Mouse (Mus musculus) CH12.LX (cell line): ENCODE results near the gene Olfr854. TPM values are rescaled to one million over a fixed set of nuclear protein-coding genes. Genes with fewer than 3 reads are reported as not detected.

Experiments
- DNase-seq: peaks from one replicate; pipeline ENCODE4 v3.0.0-alpha.2; 2013; ENCODE audit errors: extremely low read depth
- H3K27ac ChIP-seq: 2 replicates; pipeline ENCODE4 v1.5.1; 2012; ENCODE audit warnings: low read depth, mild to moderate bottlenecking, control low read depth, moderate library complexity; ENCODE audit not compliant: insufficient read depth
- H3K27me3 ChIP-seq: replicated peaks from 2 replicates; pipeline ENCODE3; 2012; ENCODE audit warnings: inconsistent platforms
- H3K36me3 ChIP-seq, 2 experiments: replicated peaks in 1 of 2; 2 replicates each; pipeline versions ENCODE3 to v1.6.1; 2012; ENCODE audit warnings: inconsistent platforms in 1 of 2, low read length in 1 of 2, mild to moderate bottlenecking in 1 of 2, mixed read lengths in 1 of 2, moderate library complexity in 1 of 2; ENCODE audit not compliant: control insufficient read depth in 1 of 2, insufficient read depth in 1 of 2
- H3K4me1 ChIP-seq, 2 experiments: 2 replicates each; pipeline ENCODE4 v1.6.1; 2012; ENCODE audit warnings: inconsistent platforms in 1 of 2, moderate library complexity in 1 of 2; ENCODE audit not compliant: insufficient read depth in 2 of 2, control insufficient read depth in 1 of 2
- H3K4me2 ChIP-seq: 2 replicates; pipeline ENCODE4 v1.6.1; 2012; ENCODE audit warnings: low read depth, mild to moderate bottlenecking, control low read depth; ENCODE audit not compliant: poor library complexity, insufficient read depth, severe bottlenecking
- H3K4me3 ChIP-seq, 3 experiments: fragments of 150-350 bp in 1 of 3; sonication (generic) in 1 of 3; replicated peaks in 1 of 3; 2 replicates each; pipeline versions ENCODE3 to v1.5.1; 2011 to 2012; ENCODE audit warnings: low read depth in 2 of 3, low read length in 2 of 3, mild to moderate bottlenecking in 2 of 3, moderate library complexity in 2 of 3, control low read depth in 1 of 3, improper control_type of control experiment in 1 of 3, inconsistent platforms in 1 of 3, mixed read lengths in 1 of 3; ENCODE audit not compliant: poor library complexity in 1 of 3
- H3K79me2 ChIP-seq: replicated peaks from 2 replicates; pipeline ENCODE4 v1.6.1; 2012; ENCODE audit warnings: mild to moderate bottlenecking, moderate library complexity; ENCODE audit not compliant: control insufficient read depth, poor library complexity, insufficient read depth, severe bottlenecking; ENCODE audit errors: extremely low read depth
- H3K9ac ChIP-seq: 2 replicates; pipeline ENCODE4 v1.6.1; 2012; ENCODE audit warnings: low read depth, mild to moderate bottlenecking, control low read depth, moderate library complexity; ENCODE audit not compliant: insufficient read depth
- H3K9me3 ChIP-seq: replicated peaks from 2 replicates; pipeline ENCODE3; 2012; ENCODE audit warnings: low read length, inconsistent platforms, mixed read lengths
- BHLHE40 ChIP-seq: IDR thresholded peaks from 2 replicates; pipeline ENCODE4 v1.6.1; 2011; ENCODE audit warnings: mild to moderate bottlenecking, low read depth, low read length, improper control_type of control experiment
- CHD2 ChIP-seq: IDR thresholded peaks from 2 replicates; pipeline ENCODE4 v1.6.1; 2011; ENCODE audit warnings: low read length, improper control_type of control experiment
- E2F4 ChIP-seq: IDR thresholded peaks from 2 replicates; pipeline ENCODE4 v1.6.1; 2011; ENCODE audit warnings: low read depth, low read length, improper control_type of control experiment; ENCODE audit not compliant: insufficient replicate concordance
- ELF1 ChIP-seq: IDR thresholded peaks from 2 replicates; pipeline ENCODE4 v1.6.1; 2014; ENCODE audit warnings: low read depth, mild to moderate bottlenecking, inconsistent platforms, low read length, improper control_type of control experiment
- HCFC1 ChIP-seq: IDR thresholded peaks from 2 replicates; pipeline ENCODE4 v1.6.1; 2012; ENCODE audit warnings: low read depth, mild to moderate bottlenecking, inconsistent platforms, low read length, improper control_type of control experiment
- IRF4 ChIP-seq: IDR thresholded peaks from 2 replicates; pipeline ENCODE4 v1.6.1; 2014; ENCODE audit warnings: low read depth, mild to moderate bottlenecking, inconsistent platforms, low read length, improper control_type of control experiment
- KAT2A ChIP-seq: IDR thresholded peaks from 2 replicates; pipeline ENCODE4 v1.6.1; 2012; ENCODE audit warnings: low read length, improper control_type of control experiment, inconsistent platforms; ENCODE audit not compliant: insufficient replicate concordance
- MAFK ChIP-seq: IDR thresholded peaks from 2 replicates; pipeline ENCODE4 v1.6.1; 2011; ENCODE audit warnings: low read length, improper control_type of control experiment; ENCODE audit not compliant: insufficient replicate concordance
- MAX ChIP-seq: IDR thresholded peaks from 2 replicates; pipeline ENCODE4 v1.6.1; 2011; ENCODE audit warnings: low read length, improper control_type of control experiment
- MAZ ChIP-seq: IDR thresholded peaks from 2 replicates; pipeline ENCODE4 v1.6.1; 2012; ENCODE audit warnings: low read depth, mild to moderate bottlenecking, inconsistent platforms, low read length, improper control_type of control experiment, moderate library complexity
- MEF2A ChIP-seq: IDR thresholded peaks from 2 replicates; pipeline ENCODE4 v1.6.1; 2014; ENCODE audit warnings: low read depth, mild to moderate bottlenecking, inconsistent platforms, low read length, improper control_type of control experiment, borderline replicate concordance
- MYC ChIP-seq: IDR thresholded peaks from 2 replicates; pipeline ENCODE4 v1.6.1; 2011; ENCODE audit warnings: low read depth, mild to moderate bottlenecking, improper control_type of control experiment, low read length
- NELFE ChIP-seq: IDR thresholded peaks from 2 replicates; pipeline ENCODE4 v1.6.1; 2011; ENCODE audit warnings: low read depth, low read length, improper control_type of control experiment
- POLR2AphosphoS2 ChIP-seq: IDR thresholded peaks from 2 replicates; pipeline ENCODE4 v1.6.1; 2011; ENCODE audit warnings: low read depth, low read length, improper control_type of control experiment
- RAD21 ChIP-seq: IDR thresholded peaks from 2 replicates; pipeline ENCODE4 v1.6.1; 2011; ENCODE audit warnings: low read depth, mild to moderate bottlenecking, low read length, improper control_type of control experiment, moderate library complexity
- SIN3A ChIP-seq: IDR thresholded peaks from 2 replicates; pipeline ENCODE4 v1.6.1; 2012; ENCODE audit warnings: low read length, improper control_type of control experiment, inconsistent platforms
- TBP ChIP-seq: conservative IDR thresholded peaks from 2 replicates; pipeline ENCODE4 v1.6.1; 2011; ENCODE audit warnings: low read depth, low read length, improper control_type of control experiment
- TCF12 ChIP-seq: IDR thresholded peaks from 2 replicates; pipeline ENCODE4 v1.6.1; 2014; ENCODE audit warnings: low read depth, mild to moderate bottlenecking, inconsistent platforms, low read length, improper control_type of control experiment
- UBTF ChIP-seq: IDR thresholded peaks from 2 replicates; pipeline ENCODE4 v1.6.1; 2012; ENCODE audit warnings: low read depth, mild to moderate bottlenecking, inconsistent platforms, low read length, improper control_type of control experiment, moderate library complexity
- USF2 ChIP-seq: conservative IDR thresholded peaks from 2 replicates; pipeline ENCODE4 v1.6.1; 2011; ENCODE audit warnings: low read depth, low read length, improper control_type of control experiment
- ZC3H11A ChIP-seq: IDR thresholded peaks from 2 replicates; pipeline ENCODE4 v1.6.1; 2012; ENCODE audit warnings: low read depth, mild to moderate bottlenecking, inconsistent platforms, low read length, improper control_type of control experiment
- ZKSCAN1 ChIP-seq: IDR thresholded peaks from 2 replicates; pipeline ENCODE4 v1.6.1; 2012; ENCODE audit warnings: low read depth, inconsistent platforms, low read length, improper control_type of control experiment, borderline replicate concordance
- dilution Hi-C: fragments of 300-500 bp; cut with MboI; formaldehyde crosslinking; loops from 2 replicates; pipeline ENCODE4 v1.14.3; 2020; ENCODE audit warnings: low sequenced_read_pairs; ENCODE audit not compliant: extremely low pct_unique_long_range_greater_than_20kb, extremely low pct_ligation_motif_present
- in situ Hi-C: fragments of 300-500 bp; cut with MboI; formaldehyde crosslinking; loops from 3 replicates; pipeline ENCODE4 v1.14.3; 2019; ENCODE audit warnings: low sequenced_read_pairs, low pct_ligation_motif_present, low pct_unique_long_range_greater_than_20kb, mixed read lengths
- polyA plus RNA-seq: library from polyadenylated mRNA; unstranded; fragments of >175 nt; gene quantifications from 2 replicates; pipeline ENCODE4 v1.2.1, GENCODE M21; 2012; ENCODE audit warnings: low read depth; ENCODE audit not compliant: insufficient read length
- total RNA-seq, 2 experiments: library from RNA; depleted of rRNA; stranded (reverse); fragments of 300-350 nt in 1 of 2; fragments of >200 nt in 1 of 2; gene quantifications; 2 replicates each; pipeline ENCODE4 v1.2.3; 2012 to 2014

The Olfr854 gene
- not detected in 2 replicates for total RNA-seq (2012; rRNA removed)
- not detected in 2 replicates for total RNA-seq (2014; rRNA removed)
- not detected in 2 replicates for polyA plus RNA-seq

GRCm38 (mm10) chr9:19567282-19567681 is at the start of gene Olfr854:
TSS of gene Olfr854 (minus strand) at chr9:19567382.
- H3K4me3 ChIP-seq, result no peak within 1 kb of the TSS
- H3K9ac ChIP-seq, result no peak within 1 kb of the TSS
- dilution Hi-C loops, result no loop called here
- H3K4me1 ChIP-seq, result no peaks in the 10 kb centered on the region
- H3K27ac ChIP-seq, result no peak within 1 kb of the TSS
- no peaks in the 10 kb centered on the region for H3K9me3 ChIP-seq
- H3K4me2 ChIP-seq, result no peak within 1 kb of the TSS
- H3K79me2 ChIP-seq, result no peaks in the 10 kb centered on the region
- no peaks in the 10 kb centered on the region for H3K27me3 ChIP-seq
- TF ChIP-seq ELF1 (no peak), BHLHE40 (no peak), IRF4 (no peak), MEF2A (no peak), MAFK (no peak), E2F4 (no peak), CHD2 (no peak), MYC (no peak), UBTF (no peak), RAD21 (no peak), SIN3A (no peak)
- in situ Hi-C loops, result no loop called here
- no peak for DNase-seq
- H3K36me3 ChIP-seq, result no peaks in the 10 kb centered on the region

GRCm38 (mm10) chr9:19582317-19582716 is 15.1 kb upstream of the Olfr854 start, which contains the start of gene Olfr855:
TSS of gene Olfr855 (plus strand) at chr9:19582617.
- dilution Hi-C loops (no loop called here), in situ Hi-C loops (no loop called here)
- no peak within 1 kb of the TSS for H3K9ac ChIP-seq
- H3K27me3 ChIP-seq, result no peaks in the 10 kb centered on the region
- no peaks in the 10 kb centered on the region for H3K36me3 ChIP-seq
- no peaks in the 10 kb centered on the region for H3K4me1 ChIP-seq
- no peak within 1 kb of the TSS for H3K4me2 ChIP-seq
- no peak within 1 kb of the TSS for H3K4me3 ChIP-seq
- DNase-seq, result no peak
- TF ChIP-seq MYC (no peak), UBTF (no peak), MEF2A (no peak), USF2 (no peak), MAX (no peak), KAT2A (no peak)
- H3K9me3 ChIP-seq, result no peaks in the 10 kb centered on the region
- no peaks in the 10 kb centered on the region for H3K79me2 ChIP-seq
- H3K27ac ChIP-seq, result no peak within 1 kb of the TSS

- TF ChIP-seq POLR2AphosphoS2 (no peak), UBTF (no peak), HCFC1 (no peak), TBP (no peak), TCF12 (no peak), ZKSCAN1 (no peak), ZC3H11A (no peak), NELFE (no peak), MAX (no peak), CHD2 (no peak), MAZ (no peak)
- Histone ChIP-seq H3K4me2 (no peak within 1 kb of the TSS), H3K4me1 (no peaks in the 10 kb centered on the region), H3K27ac (no peak within 1 kb of the TSS), H3K4me3 (no peak within 1 kb of the TSS), H3K9ac (no peak within 1 kb of the TSS), H3K27me3 (no peaks in the 10 kb centered on the region), H3K79me2 (no peaks in the 10 kb centered on the region), H3K9me3 (no peaks in the 10 kb centered on the region), H3K36me3 (no peaks in the 10 kb centered on the region)
- dilution Hi-C loops (no loop called here), in situ Hi-C loops (no loop called here)
- DNase-seq, result no peak
These were observed 26.2 kb downstream of the Olfr854 start, which contains the start of gene Olfr853 for GRCm38 (mm10) chr9:19540976-19541375. TSS of gene Olfr853 (minus strand) at chr9:19541076.
